Mouse (Mus musculus): Measurements from ENCODE around the gene Gm11020.

The Gm11020 gene

DNA sequence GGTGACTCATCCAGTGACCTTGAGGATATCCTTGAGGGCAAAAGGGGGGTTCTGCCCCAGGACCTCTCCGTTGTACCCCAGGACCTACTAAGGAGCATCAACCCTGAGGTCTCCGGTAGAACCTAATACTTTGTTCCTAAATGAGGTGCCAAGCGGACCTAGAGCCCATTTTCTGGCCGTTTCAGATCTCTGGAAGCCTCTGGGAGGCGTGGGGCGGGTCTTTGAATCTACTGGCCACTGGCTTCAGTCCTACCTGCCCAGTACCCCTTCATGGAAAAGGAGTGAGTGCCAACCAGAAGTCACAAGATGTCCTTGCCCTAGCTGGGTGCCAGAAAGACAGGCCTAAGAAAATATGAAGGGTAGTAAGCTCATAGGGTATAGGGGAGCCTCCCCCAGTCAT lies 20.3 kb downstream of the Gm11020 start:
- DNase-seq (ENCODE audit: low spot score in 2 of 2), result no peak

GRCm38 (mm10) chr8:104342426-104342825 lies 21.1 kb downstream of the Gm11020 start:
- DNase-seq (ENCODE audit: low spot score in 2 of 2), result no peak

DNA sequence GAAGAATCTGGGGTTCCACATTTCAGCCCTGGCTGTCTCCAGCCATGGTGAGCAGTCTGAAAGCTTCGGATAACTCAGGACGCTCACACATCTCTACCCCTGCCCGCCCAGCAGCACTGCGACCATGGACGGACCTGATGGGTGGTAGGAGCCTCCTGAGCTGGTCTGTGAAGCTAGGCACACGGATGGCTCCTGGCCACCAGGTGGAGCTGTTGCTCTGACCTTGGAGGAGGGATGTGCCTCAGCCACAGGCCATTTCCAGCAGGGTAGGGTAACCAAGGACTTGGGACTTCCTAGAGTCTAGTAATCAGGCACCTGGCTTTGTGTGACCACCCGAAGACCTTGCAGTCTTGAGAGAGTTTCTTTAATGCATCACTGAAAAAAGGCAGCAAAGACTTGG lies 22.6 kb downstream of the Gm11020 start:
- peak; percentile 66 to 80 for DNase-seq (ENCODE audit: low spot score in 2 of 2)

GRCm38 (mm10) chr8:104344622-104345021 lies 23.3 kb downstream of the Gm11020 start:
- DNase-seq (ENCODE audit: low spot score in 2 of 2), result no peak

DNA sequence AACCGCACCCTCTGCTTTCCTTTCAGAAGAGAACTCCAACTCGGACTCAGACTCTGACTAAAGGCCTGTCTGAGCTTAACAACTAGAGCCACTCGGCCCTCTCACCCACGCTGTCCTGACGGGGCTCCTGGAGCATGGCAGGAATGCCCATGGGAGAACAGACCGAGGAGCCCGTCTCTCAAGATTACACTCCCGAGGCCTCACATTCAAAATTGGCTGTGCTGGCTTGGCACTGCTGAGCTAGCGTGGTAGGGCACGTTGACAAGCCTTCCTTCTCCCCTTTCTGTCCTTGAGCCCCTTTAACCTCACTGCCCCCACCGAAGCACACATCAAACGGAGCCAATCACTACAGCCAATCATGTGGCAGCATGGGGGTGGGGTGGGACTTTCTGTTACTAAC lies 25.3 kb downstream of the Gm11020 start:
- no peak for DNase-seq (ENCODE audit: low spot score in 2 of 2)

GRCm38 (mm10) chr8:104348971-104349370 lies 27.6 kb downstream of the Gm11020 start:
- no peak for DNase-seq (ENCODE audit: low spot score in 2 of 2)

DNA sequence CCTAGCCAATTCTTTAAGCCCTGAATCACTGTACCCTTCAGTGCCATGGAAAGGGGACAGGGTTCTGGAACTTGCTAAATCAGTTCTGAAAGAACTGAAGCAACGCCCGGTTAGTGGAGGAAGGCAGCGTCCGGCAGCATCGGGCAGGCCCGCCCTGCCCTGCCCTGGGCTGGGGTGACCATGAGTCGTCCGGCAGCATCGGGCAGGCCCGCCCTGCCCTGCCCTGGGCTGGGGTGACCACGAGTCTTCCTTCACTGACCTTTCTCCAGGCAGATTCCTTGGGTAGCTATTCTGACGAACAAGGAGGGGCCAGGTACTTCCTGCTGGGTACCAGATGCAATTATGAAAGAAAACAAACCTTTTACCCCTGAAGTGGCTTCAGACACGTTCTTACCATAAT lies 28.7 kb downstream of the Gm11020 start:
- DNase-seq (ENCODE audit: low spot score in 2 of 2), result peak in 1 of 2 experiments; percentile 19

DNA sequence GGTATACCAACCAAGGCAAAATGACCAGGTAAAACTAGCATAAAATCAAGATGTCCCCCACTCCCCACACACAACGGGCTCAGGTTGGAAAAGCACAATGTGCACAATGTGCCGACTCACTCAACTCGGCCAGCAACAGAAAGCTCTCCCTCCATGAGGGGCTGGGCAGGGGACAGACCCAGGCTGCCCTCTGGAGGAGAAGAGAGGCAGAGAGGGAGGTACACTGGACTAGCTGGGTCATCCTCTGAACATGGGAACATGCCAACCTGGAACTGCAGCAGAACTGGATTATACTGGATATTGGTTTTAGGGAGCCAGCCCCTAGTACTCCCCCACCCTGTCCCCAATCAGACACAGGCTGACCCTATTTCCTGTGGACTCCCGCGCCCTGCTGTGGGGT lies 31.8 kb downstream of the Gm11020 start:
- DNase-seq (ENCODE audit: low spot score in 2 of 2), result no peak

DNA sequence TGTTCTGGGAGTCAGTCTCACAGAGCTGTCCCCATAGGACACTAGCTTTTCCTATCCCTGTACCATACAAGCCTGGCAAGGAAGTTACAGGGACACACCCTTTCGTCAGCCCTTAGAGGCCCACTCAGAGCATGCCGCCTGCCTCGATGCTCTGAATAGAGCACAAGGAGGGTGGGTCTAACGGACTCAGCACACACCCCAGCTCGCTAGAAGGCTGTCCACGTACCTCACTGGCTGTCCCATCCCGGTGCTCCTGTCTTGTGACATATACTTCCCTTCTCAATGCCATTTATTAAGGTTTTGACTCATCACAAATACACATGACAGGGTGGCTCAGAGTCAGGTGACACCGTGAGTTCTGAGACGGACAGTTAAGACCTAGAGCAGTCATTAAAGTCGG lies 33.1 kb downstream of the Gm11020 start:
- DNase-seq (ENCODE audit: low spot score in 2 of 2), result no peak

DNA sequence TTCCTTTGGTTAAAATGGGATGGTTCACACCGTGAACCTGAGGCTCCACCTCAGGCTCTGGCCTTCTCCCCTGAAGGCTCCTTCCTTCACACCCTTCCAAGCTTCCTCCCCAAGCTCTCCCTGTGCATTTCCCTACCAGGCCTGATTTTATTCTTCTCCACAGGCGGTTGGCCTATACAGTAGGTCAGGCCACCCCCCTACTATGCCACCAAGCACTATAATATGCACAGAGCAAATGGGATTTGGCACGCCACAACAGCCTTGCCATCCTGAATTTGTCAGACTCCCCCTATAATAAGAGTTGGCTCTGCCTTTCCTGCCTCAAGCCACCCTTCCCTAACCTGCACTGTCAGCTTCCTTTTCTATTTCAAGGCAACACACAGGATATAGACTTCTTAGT lies 37.3 kb downstream of the Gm11020 start:
- no peak for DNase-seq (ENCODE audit: low spot score in 2 of 2)

DNA sequence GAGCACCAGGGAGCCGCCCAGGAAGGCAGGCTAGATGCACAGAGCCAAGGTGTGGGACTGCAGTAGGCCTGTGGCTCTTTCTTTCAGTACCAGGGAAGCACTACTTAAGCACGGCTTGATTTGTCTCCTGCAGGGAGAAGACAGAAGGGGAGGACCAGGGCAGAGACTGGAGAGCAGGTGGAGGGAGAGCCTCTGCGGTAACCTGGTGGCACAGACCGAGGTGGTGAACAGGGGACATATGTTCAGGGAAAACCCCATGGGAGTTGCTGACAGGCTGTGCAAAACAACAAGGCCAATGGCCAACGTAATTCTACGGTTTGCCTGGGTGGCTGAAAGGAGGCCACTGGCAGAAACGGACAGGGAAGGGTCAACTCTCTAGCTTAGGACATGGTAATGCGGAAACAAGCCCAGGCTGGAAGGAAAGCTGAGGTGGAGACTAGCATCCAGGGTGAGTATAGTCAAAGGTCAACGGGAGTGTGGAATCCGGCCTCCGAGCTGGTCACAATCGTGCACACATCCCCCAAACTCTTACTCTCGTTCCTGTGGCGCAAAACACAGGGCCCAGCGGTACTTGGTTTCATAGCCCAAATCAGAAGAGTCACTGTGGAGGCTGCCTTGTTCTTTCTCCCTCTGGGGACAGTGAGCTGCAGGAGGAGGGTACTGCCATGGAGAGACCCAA lies 38.5 kb downstream of the Gm11020 start:
- peak in 1 of 2 experiments; percentile 29 for DNase-seq (ENCODE audit: low spot score in 2 of 2)

- no peak for DNase-seq (ENCODE audit: low spot score in 2 of 2)
Observed at GRCm38 (mm10) chr8:104365695-104366094, 44.3 kb downstream of the Gm11020 start.

- DNase-seq (ENCODE audit: low spot score in 2 of 2), result no peak
Observed at GRCm38 (mm10) chr8:104367398-104367797, 46.0 kb downstream of the Gm11020 start.

- DNase-seq (ENCODE audit: low spot score in 2 of 2), result no peak
Observed at GRCm38 (mm10) chr8:104369591-104369990, 48.2 kb downstream of the Gm11020 start.

DNA sequence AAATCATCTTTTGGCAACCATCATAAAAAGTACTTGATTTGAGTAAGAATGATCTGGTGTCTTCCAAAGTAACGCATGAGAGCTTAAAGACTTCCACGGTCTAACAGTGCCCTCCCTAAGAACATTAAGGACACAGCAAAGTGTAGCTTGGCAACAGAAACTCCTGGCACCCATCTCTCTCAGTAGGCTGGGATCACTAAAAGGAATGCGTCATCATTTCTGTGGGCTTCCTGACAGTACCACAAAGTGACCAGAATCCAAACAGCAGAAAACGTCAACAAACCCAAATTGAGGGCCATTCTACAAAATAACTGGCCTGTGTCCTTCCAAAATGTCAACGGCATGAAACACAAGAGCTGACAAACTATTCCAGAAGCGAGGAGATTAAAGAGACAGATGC lies 48.7 kb downstream of the Gm11020 start:
- DNase-seq (ENCODE audit: low spot score in 2 of 2), result no peak

DNA sequence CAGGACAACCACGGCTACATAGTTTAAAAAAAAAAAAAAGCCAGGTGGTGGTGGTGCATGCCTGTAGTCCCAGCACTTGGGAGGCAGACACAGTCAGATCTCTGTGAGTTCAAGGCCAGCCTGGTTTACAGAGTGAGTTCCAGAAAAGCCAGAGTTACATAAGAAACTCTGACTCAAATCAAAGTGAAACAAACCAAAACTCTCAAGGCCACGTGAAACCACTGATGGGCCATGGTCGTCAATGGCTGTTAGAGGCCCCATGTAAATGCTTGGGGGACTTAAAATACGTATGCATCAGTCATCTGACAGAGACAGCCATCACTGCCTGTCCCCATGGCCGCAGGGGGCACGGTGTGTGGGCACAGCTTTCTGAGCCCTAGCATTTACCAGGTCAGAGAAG lies 49.8 kb downstream of the Gm11020 start:
- DNase-seq (ENCODE audit: low spot score in 2 of 2), result no peak

Data from urinary bladder, adult 18-20 months (tissue).